Mouse (Mus musculus) forebrain, embryonic 11.5 days (tissue): Measurements from ENCODE around the gene Gm20388. TPM values are rescaled to one million over a fixed set of nuclear protein-coding genes. Genes with fewer than 3 reads are reported as not detected.

ENCODE experiments used
- ATAC-seq: fragments of 200-750 bp; cut with Nextera tagmentation; replicated peaks from 2 replicates; pipeline ENCODE4 v1.8.0; 2017; ENCODE audit warnings: moderate TSS enrichment; ENCODE audit not compliant: low FRiP score
- DNase-seq: peaks from one replicate; pipeline ENCODE4 v3.0.0-alpha.2; 2017; ENCODE audit warnings: low spot score
- H3K27ac ChIP-seq: fragments of 300-500 bp; sonication (generic); 2 replicates; pipeline ENCODE4 v1.5.1; 2014; ENCODE audit warnings: low read depth, low read length
- H3K27me3 ChIP-seq: fragments of 300-500 bp; sonication (generic); 2 replicates; pipeline ENCODE4 v1.6.1; 2014; ENCODE audit warnings: mild to moderate bottlenecking, low read length, mixed read lengths; ENCODE audit not compliant: control insufficient read depth, insufficient read depth
- H3K36me3 ChIP-seq: fragments of 300-500 bp; sonication (generic); 2 replicates; pipeline ENCODE4 v1.6.1; 2014; ENCODE audit warnings: mild to moderate bottlenecking, low read length, moderate library complexity, mixed read lengths; ENCODE audit not compliant: control insufficient read depth, insufficient read depth
- H3K4me1 ChIP-seq: fragments of 300-500 bp; sonication (generic); replicated peaks from 2 replicates; pipeline ENCODE4 v1.6.1; 2014; ENCODE audit warnings: low read length, mixed read lengths; ENCODE audit not compliant: control insufficient read depth, insufficient read depth
- H3K4me2 ChIP-seq: fragments of 300-500 bp; sonication (generic); 2 replicates; pipeline ENCODE4 v1.6.1; 2014; ENCODE audit warnings: low read depth, mild to moderate bottlenecking, low read length, moderate library complexity, mixed read lengths; ENCODE audit not compliant: severe bottlenecking
- H3K4me3 ChIP-seq: fragments of 300-500 bp; sonication (generic); 2 replicates; pipeline ENCODE4 v1.5.1; 2014; ENCODE audit warnings: low read depth, low read length
- H3K9ac ChIP-seq: fragments of 300-500 bp; sonication (generic); 2 replicates; pipeline ENCODE4 v1.6.1; 2014; ENCODE audit warnings: low read length
- H3K9me3 ChIP-seq: fragments of 300-500 bp; sonication (generic); 2 replicates; pipeline ENCODE4 v1.6.1; 2016; ENCODE audit warnings: low read length, mixed read lengths; ENCODE audit not compliant: control insufficient read depth
- WGBS: fragments of 180-500 bp; shearing (Covaris S2); extraction: QIAGEN DNeasy Blood & Tissue Kit; methylation state at CpG from one replicate; pipeline ENCODE4 v1.1.7; 2014; 5-methylcytosine and 5-hydroxymethylcytosine counted together
- polyA plus RNA-seq: library from polyadenylated mRNA; unstranded; fragments of >200 nt; fragmentation: Nextera tagmentation; extraction: Ambion mirVana; gene quantifications from 2 replicates; pipeline ENCODE4 v1.2.1, GENCODE M21; 2014

Gm20388 gene
- polyA plus RNA-seq, 1 experiment from 2014 or later: not detected

GRCm38 (mm10) chr8:121424080-121424479, 1513.4 kb downstream of the Gm20388 start:
- H3K4me3 ChIP-seq: no peak overlapping the region
- no peaks in the 10 kb centered on the region for H3K9me3 ChIP-seq
- H3K27ac ChIP-seq: no peak overlapping the region
- H3K4me2 ChIP-seq: no peak overlapping the region
- no peaks in the 10 kb centered on the region for H3K27me3 ChIP-seq
- ATAC-seq: no peak
- WGBS: 94% methylated on average over 10 of the region's 10 CpGs
- no peaks in the 10 kb centered on the region for H3K36me3 ChIP-seq
- no peaks in the 10 kb centered on the region for H3K4me1 ChIP-seq
- DNase-seq: no peak
- no peak overlapping the region for H3K9ac ChIP-seq

- Histone ChIP-seq H3K9me3 (no peaks in the 10 kb centered on the region), H3K36me3 (no peaks in the 10 kb centered on the region), H3K9ac (no peak overlapping the region), H3K27ac (no peak overlapping the region), H3K27me3 (no peaks in the 10 kb centered on the region), H3K4me2 (no peak overlapping the region), H3K4me1 (no peaks in the 10 kb centered on the region), H3K4me3 (no peak overlapping the region)
- 84% methylated on average over 14 of the region's 14 CpGs for WGBS
- ATAC-seq: no peak
- DNase-seq: no peak
Observed at GRCm38 (mm10) chr8:121424600-121424999, 1514.0 kb downstream of the Gm20388 start.

GRCm38 (mm10) chr8:121431499-121431898, 1520.9 kb downstream of the Gm20388 start:
- 84% methylated on average over 8 of the region's 8 CpGs for whole genome bisulfite sequencing
- H3K27me3 ChIP-seq: no peaks in the 10 kb centered on the region
- no peaks in the 10 kb centered on the region for H3K9me3 ChIP-seq
- H3K9ac ChIP-seq: no peak overlapping the region
- no peak for DNase-seq
- H3K4me2 ChIP-seq: no peak overlapping the region
- no peak overlapping the region for H3K4me3 ChIP-seq
- 0 out of 2 replicates have a peak, but pooled peaks cover 5% of the 10 kb centered on the region for H3K4me1 ChIP-seq
- H3K27ac ChIP-seq: no peak overlapping the region
- H3K36me3 ChIP-seq: no peaks in the 10 kb centered on the region
- ATAC-seq: no peak

- Histone ChIP-seq H3K9ac (no peak overlapping the region), H3K4me2 (no peak overlapping the region), H3K27me3 (no peaks in the 10 kb centered on the region), H3K4me1 (0 out of 2 replicates have a peak, but pooled peaks cover 5% of the 10 kb centered on the region), H3K4me3 (no peak overlapping the region), H3K27ac (no peak overlapping the region), H3K9me3 (no peaks in the 10 kb centered on the region), H3K36me3 (no peaks in the 10 kb centered on the region)
- WGBS: 12% methylated on average over 17 of the region's 17 CpGs
- peak; percentile 70 for DNase-seq
- no peak for ATAC-seq
Observed at GRCm38 (mm10) chr8:121433466-121433865, 1522.8 kb downstream of the Gm20388 start.

- 0 out of 2 replicates have a peak, but pooled peaks cover 5% of the 10 kb centered on the region for H3K4me1 ChIP-seq
- H3K36me3 ChIP-seq: no peaks in the 10 kb centered on the region
- 64% methylated on average over 5 of the region's 5 CpGs for WGBS
- no peak overlapping the region for H3K9ac ChIP-seq
- DNase-seq (no peak), ATAC-seq (no peak)
- no peak overlapping the region for H3K27ac ChIP-seq
- H3K4me2 ChIP-seq: no peak overlapping the region
- no peaks in the 10 kb centered on the region for H3K9me3 ChIP-seq
- H3K27me3 ChIP-seq: no peaks in the 10 kb centered on the region
- H3K4me3 ChIP-seq: no peak overlapping the region
Observed at GRCm38 (mm10) chr8:121436656-121437055, 1526.0 kb downstream of the Gm20388 start.

- H3K4me3 ChIP-seq: no peak overlapping the region
- no peaks in the 10 kb centered on the region for H3K36me3 ChIP-seq
- H3K9me3 ChIP-seq: no peaks in the 10 kb centered on the region
- DNase-seq (no peak), ATAC-seq (no peak)
- H3K4me1 ChIP-seq: 0 out of 2 replicates have a peak, but pooled peaks cover 5% of the 10 kb centered on the region
- no peak overlapping the region for H3K9ac ChIP-seq
- H3K27me3 ChIP-seq: no peaks in the 10 kb centered on the region
- no peak overlapping the region for H3K27ac ChIP-seq
- no peak overlapping the region for H3K4me2 ChIP-seq
- WGBS: 76% methylated on average over 6 of the region's 6 CpGs
Observed at GRCm38 (mm10) chr8:121437506-121437905, 1526.9 kb downstream of the Gm20388 start.

- no peak overlapping the region for H3K9ac ChIP-seq
- no peaks in the 10 kb centered on the region for H3K27me3 ChIP-seq
- H3K36me3 ChIP-seq: no peaks in the 10 kb centered on the region
- H3K4me1 ChIP-seq: 0 out of 2 replicates have a peak, but pooled peaks cover 5% of the 10 kb centered on the region
- no peak overlapping the region for H3K4me2 ChIP-seq
- DNase-seq: no peak
- WGBS: 59% methylated on average over 6 of the region's 6 CpGs
- ATAC-seq: no peak
- H3K27ac ChIP-seq: no peak overlapping the region
- H3K9me3 ChIP-seq: no peaks in the 10 kb centered on the region
- H3K4me3 ChIP-seq: no peak overlapping the region
Observed at GRCm38 (mm10) chr8:121438111-121438510, 1527.5 kb downstream of the Gm20388 start.

GRCm38 (mm10) chr8:121439351-121439750, 1528.7 kb downstream of the Gm20388 start:
- Histone ChIP-seq H3K36me3 (no peaks in the 10 kb centered on the region), H3K4me1 (no peaks in the 10 kb centered on the region), H3K9ac (no peak overlapping the region), H3K27me3 (no peaks in the 10 kb centered on the region), H3K4me3 (no peak overlapping the region), H3K4me2 (no peak overlapping the region), H3K27ac (no peak overlapping the region), H3K9me3 (no peaks in the 10 kb centered on the region)
- DNase-seq (no peak), ATAC-seq (no peak)
- WGBS: 77% methylated on average over 4 of the region's 4 CpGs

GRCm38 (mm10) chr8:121443361-121443760, 1532.7 kb downstream of the Gm20388 start:
- 76% methylated on average over 7 of the region's 7 CpGs for WGBS
- H3K36me3 ChIP-seq: no peaks in the 10 kb centered on the region
- H3K27ac ChIP-seq: no peak overlapping the region
- no peaks in the 10 kb centered on the region for H3K27me3 ChIP-seq
- H3K4me2 ChIP-seq: no peak overlapping the region
- ATAC-seq: no peak
- DNase-seq: no peak
- H3K4me1 ChIP-seq: no peaks in the 10 kb centered on the region
- H3K9ac ChIP-seq: no peak overlapping the region
- no peaks in the 10 kb centered on the region for H3K9me3 ChIP-seq
- no peak overlapping the region for H3K4me3 ChIP-seq
